Mouse (Mus musculus) urinary bladder, postnatal 4 days (tissue): ENCODE data around the gene Tmtc2.

Experiments used
- DNase-seq, 2 experiments: peaks; one replicate each; pipeline ENCODE4 v3.0.0; 2021 to 2022; ENCODE audit warnings: low spot score in 2 of 2

Gene Tmtc2

DNA sequence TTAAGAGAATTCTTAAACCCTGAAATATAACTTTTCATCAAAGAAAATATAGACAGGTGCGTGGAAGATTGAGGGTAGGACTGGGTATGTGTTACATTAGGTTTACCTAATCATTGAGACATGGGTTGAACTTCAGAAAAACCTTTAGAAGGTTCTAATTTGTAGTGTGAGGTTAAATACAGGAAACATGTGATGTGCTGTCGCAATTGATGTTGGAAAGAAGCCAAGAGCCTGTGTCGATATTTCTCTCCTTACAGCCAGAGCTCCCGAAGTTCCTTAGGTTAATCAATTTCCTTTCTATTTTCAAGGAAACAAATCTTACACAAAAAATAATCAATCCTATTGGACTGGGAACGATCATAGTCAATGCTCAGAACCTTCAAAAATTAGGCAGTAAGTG is 261.3 kb downstream of the Tmtc2 start:
- no peak for DNase-seq

DNA sequence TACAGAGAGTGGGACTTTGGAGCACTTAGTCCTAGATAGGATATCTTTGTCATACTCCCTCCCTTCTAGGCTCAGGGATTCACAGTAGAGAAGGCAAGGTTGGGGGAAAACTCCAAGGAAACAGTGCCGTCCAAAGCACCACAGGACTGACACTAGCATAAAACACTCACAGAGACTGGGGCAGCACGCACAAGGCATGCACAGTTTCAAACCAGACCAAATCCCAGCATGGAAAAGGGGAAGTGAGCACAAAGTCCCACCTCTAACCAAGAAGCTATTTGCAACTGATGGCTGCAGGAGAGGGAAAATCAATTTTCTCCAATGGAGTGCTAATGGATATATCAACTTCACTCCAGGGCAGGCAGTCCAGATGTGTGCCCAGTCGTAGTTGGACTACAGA is 276.7 kb downstream of the Tmtc2 start:
- DNase-seq, result no peak

DNA sequence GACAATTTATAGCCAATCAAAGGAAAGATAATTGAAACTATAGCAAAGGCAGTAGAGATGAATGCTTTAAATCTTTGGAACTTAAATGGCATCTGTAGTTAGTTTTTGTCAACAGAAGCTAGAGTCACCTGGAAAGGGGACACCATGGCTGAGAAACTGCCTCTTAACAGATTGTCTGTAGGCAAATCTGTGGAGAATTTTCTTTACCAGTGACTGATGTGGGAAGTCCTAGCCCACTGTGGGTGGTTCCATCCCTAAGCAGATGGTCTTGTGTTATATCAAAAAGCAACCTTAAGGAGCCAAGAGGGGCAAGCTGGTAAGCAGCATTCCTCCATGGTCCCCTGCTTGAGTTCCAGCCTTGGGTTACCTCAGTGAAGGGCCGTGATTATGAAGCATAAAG is 281.3 kb downstream of the Tmtc2 start:
- no peak for DNase-seq

DNA sequence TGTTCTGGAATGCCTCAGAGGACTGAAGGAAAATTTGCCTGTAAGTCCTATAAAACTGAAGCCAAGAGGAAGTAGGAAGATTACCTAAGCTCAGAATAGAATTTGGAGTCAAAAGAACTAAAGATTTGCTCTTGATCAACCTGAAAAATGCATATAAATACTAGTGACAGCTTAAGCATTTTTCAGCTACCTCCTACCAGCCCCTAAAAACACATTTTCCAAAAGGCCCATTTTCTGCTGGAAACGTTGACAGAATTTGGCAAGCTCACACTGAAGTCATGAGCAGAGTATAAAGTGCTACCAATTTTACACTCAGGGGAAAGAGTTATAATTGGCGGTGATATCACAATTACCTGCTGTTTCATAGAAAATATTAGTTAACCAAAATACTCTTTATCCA is 285.8 kb downstream of the Tmtc2 start:
- DNase-seq, result no peak

DNA sequence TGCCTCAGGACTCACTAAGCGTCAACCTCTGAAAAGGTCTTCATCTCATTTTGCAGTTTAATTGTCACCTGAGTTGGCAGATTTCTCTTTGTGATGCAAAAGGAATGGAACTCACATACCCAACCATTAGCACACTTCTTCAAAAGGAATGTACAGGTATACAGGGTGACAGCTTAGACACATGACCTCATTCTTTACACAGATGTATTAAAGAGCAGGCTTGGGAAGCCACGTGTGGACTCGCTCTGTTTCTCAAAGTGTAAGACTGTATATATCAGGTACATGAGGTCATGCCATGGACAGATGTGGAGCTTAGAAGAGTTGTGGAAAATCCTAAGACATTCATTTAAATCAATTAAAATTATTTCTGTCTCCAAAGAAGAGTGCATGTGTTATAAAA is 286.7 kb downstream of the Tmtc2 start:
- DNase-seq, result no peak

DNA sequence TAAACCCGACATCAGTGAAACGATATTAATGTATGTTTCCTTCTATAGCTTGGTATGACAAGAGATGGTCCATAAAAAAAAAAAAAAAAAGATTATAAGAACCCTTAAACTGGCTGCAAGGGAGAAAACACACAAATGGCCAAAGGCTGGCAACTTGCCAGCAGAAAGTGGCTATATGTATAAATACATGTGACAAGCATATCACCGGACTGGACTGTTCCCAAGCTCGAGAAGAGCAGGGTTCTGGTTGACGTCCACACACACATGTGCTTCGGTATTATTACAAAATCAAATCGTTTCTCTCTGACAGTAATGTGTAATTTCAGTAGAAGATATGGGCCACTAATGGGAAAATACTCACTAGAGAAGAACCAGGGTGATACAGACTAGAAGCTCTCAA is 287.2 kb downstream of the Tmtc2 start:
- DNase-seq, result no peak

DNA sequence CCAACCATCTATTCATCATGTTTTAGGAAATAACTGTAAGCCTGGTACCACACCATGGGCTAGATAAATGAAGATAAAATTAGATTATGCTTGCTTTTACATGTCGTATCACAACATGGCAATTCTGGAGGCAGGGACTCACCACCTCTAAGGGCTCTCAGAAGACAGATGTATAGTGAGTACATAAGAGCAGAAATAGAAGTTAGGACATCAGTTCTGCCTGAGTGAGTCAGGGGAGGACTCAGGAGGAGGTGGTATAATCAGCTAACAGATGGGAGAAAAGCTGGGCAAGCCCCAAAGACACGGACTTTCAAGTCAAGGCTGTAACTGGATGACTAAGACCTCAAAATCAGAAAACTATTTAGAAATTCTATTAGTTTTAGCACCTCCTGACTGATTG is 288.0 kb downstream of the Tmtc2 start:
- DNase-seq, result no peak

DNA sequence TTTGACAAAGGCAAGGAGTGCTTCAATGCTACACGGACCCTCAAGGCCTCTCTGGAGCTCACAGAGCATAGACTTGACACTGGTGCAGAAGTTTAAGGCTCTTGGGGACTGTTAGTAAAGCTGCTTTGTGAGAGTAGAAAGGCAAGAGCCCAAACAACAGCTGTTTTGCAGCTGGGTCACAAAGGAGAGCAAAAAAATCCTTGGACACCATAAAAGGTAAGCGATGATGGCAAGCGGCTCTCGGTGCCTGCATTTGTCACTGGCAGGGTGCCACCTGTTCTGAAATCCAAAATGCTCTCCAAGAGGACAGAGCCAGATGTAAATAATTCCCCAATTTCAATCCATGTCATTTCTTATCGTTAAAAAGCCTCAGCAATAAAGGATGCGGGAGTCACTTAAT is 290.1 kb downstream of the Tmtc2 start:
- DNase-seq, result peak; percentile 52 to 69

DNA sequence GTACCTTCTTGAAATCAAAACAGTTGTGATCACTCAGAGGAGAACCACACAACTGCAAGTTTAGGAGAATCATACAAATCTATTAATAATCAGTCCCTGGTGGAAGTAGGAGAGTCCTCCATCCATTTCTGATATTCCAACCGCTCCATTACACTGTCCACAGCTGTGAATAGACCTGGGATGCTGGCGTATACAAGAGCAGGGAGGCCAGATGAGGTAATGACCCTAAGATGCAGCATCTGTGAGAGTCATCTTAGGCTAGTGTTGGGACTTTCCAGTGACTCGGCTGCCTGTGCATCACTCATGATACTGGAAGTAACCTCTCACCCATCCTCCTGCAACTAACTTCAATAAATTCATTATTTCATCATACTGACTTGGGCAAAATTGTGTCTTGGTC is 293.3 kb downstream of the Tmtc2 start:
- DNase-seq, result no peak

DNA sequence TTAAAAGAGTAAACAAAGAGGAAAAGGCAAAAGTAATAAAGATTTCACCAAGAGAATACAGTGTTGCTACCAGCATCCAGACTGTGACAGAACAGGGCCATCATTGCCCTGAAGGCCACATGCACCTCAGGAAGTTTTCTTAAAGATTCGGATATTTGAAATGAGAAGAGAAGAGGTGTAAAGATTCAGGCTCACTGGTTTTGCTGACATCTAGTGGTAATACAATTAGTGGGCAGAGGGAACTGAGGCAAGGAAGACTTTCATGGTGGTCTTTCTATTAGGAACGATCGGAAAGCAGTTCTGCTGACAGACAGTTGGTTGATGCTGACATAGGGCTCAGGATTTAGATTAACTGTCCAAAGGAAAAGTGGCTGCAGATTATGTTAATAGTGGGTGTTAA is 314.2 kb downstream of the Tmtc2 start:
- no peak for DNase-seq

DNA sequence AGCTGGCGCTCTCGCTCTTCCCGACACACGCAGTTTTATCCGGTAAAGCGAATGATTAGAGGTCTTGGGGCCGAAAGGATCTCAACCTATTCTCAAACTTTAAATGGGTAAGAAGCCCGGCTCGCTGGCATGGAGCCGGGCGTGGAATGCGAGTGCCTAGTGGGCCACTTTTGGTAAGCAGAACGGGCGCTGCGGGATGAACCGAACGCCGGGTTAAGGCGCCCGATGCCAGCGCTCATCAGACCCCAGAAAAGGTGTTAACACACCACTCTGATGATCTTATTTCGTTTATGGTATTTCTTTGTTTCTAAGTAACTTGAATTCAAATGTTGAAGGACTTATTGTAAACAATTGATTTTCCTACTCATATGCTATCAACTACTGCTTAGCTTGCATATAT is 336.0 kb downstream of the Tmtc2 start:
- peak; percentile 50 to 84 for DNase-seq

DNA sequence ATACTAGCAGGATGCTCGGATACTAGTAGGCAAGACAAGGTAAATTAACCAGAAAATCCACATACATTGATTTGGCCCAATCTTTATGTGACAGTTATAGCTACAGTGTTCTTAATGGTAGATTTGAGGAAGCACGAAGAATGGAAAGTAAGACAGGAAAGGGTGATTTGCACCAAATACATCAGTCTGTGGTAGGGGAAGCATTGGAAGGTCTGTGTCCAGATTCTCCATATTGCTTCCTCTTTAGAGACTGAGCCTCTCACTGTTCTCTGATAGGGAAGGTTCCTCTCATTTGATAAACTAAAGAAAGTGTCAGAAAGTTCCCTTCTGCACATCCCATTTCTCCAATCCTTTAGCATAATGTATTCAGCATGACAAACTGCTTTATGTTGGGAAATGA is 341.4 kb downstream of the Tmtc2 start:
- DNase-seq, result no peak

DNA sequence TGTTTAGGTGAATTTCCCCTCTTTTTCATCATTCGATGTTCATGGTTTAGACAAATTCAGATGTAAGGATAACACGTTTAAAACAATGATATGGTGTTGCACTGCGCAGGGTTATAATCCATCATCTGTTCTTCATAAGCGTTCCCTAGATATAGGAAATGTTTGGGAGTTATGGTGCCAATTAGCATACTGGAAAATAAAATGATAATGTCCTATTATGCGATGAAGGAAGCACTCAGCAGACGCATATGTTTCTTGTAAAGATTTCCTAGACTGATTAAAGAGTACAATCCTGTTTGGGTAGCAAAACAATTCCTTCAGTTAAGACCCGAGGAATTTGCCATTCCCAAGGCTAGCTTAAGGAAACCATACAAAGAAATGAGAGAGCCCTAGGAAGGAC is 343.8 kb downstream of the Tmtc2 start:
- DNase-seq, result no peak

DNA sequence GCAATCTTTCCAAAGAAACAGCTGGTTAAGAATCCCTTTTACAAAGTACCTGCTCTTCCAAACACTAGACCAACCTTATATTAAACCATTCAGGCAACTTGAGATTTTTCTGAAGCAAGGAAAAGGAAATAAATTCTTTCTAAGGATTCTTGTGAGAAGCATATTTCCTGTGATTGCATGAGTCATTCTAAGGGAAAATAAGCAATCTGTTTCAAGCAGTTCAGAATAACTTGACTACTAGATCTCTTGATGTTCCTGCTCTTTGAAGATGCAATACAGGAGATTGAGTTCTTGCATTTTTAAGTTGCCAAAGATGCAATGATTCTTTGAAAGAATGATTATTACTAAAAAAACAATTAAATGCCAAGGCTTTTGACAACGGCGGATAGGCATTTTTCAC is 345.6 kb downstream of the Tmtc2 start:
- no peak for DNase-seq

DNA sequence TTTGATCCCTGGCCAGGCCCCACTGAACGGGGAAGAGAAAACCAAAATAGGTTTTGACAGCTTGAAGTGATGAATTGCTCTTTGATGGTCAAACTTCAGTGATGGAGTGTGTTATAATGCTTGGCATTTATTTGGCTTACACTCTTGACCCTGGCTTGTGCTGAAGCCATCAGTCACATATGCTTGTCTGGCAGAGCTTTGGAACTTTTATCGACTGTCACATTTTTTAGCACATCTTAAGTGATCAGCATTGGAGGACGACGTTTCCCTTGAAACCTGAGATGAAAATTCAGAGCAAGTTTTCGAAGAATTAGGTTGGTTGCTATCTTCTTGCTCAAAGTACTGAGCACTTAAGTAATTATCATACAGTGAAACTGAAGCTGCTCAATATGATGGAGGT is 346.6 kb downstream of the Tmtc2 start:
- DNase-seq, result no peak

DNA sequence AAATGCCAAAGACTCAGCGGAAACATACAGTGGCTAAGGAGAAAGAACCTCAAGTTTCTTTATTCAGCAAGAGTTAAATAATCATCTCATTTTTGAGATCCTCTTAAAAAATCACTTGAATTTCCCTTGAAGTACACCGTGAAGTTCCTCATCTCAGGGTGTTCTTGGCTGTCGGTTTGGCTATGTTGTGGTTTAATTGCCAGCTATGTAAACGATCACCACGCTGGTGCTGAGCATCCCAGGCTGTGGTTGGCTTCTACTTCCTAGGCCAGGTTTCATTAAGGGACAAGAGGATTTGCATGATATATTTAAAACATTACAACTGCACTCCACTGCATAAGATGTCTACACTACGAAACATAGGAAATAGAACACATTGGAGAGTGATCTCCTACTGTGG is 348.5 kb downstream of the Tmtc2 start:
- no peak for DNase-seq

DNA sequence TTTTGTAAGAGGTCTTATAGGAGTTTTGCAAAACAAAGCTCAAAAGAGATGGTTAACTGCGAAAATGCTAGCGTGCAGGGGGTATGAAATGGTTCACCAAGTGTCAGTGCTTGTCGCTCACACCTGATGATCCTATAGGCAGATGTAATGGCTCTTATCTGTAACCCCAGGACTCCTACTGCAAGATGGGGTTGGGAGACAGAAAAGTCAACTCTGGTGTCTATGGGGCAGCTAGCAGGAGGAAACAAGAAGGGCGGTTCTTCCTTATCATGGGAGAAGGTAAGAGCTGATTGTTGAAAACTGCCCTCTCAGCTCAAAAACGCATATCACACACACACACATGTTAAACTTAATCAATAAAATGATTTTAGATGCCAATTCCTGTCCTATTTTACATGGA is 351.3 kb downstream of the Tmtc2 start:
- DNase-seq, result no peak

DNA sequence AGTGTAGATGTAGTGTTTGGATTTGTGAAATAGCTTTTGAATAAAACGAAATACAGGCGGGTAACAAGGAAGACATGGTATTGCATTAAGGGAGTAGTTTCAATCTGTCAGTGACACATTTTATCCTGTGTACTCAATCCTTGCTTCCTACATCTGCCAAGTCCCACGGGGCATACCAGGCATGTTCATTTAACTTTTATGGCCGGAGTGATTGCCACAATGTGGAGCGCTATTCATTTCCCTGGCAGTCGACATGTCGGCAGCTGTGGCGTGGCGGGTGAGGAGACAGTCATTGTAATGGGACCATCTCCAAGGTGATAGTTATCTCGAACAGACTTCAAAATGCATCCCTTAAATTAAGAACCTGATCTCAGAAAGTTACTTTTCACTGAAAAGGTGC is 372.8 kb downstream of the Tmtc2 start:
- DNase-seq, result no peak

DNA sequence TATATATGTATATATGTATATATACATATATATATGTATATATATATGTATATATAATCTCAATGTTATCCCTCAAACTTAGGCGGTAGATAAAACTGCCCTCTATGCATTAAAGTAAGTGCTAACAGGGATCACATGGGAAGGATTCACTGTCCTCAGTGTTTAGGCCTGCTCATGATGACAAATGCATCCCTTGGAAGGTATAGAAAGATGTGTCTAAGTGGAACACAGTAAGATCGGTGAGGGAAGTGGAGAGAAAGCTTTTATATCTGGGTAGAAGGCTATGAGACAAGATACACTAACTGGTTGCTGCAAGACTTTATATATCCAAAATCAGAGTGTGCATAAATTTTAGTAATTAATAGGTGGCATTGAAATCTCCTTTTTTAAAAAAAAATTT is 373.6 kb downstream of the Tmtc2 start:
- DNase-seq, result no peak

DNA sequence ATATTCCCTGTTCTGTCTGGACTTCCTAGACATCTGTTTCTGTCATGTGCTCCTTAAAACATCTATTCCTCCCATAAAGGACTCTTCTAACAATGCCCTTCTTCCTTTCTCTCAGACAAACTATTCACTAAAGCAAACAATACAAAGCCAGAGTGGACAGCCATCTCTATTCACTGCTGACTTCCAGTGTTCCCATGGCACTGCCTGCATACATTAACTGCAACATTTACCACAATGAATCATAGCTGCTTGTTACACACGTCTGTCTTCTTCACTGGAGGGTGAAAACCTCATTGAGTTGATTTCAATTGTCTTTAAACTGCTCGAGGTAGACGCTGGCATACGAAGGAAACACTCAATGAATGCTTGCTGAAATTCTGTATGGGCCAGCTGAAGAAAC is 374.2 kb downstream of the Tmtc2 start:
- DNase-seq, result no peak

DNA sequence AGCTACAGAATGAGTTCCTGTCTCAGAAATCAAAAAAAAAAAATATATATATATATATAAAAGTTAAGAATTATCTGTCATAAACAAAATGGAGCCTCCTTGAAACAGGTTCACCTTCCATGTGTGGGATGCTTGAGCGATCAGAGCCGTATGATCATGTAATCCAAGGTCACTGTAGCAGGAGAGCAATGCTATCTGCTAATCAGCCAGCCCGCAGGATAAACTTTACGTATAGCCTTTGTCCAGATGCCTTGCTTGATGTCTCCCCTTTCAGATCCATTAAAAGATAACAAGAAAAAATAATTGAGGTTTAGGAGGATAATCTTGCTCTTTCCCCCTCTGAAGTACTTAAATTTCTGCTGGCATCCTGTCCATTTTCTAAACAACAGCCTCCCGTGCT is 374.7 kb downstream of the Tmtc2 start:
- DNase-seq, result no peak

DNA sequence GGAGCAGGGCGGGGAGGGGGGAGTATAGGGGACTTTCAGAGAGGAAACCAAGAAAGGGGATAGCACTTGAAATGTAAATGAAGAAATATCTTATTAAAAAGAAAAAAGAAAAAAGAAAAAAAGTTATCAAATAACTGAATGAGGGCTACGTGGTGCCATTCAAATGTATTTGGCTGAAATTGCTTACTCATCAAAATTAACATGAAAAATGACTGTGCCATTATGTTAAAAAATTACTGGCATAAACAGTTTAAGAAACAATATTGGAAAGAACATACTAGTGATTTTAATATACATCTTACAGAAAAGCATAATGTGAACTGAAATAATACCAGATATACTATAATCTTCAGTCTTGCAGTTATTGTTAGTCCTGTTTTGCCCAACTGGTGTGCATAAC is 378.9 kb downstream of the Tmtc2 start:
- DNase-seq, result no peak

DNA sequence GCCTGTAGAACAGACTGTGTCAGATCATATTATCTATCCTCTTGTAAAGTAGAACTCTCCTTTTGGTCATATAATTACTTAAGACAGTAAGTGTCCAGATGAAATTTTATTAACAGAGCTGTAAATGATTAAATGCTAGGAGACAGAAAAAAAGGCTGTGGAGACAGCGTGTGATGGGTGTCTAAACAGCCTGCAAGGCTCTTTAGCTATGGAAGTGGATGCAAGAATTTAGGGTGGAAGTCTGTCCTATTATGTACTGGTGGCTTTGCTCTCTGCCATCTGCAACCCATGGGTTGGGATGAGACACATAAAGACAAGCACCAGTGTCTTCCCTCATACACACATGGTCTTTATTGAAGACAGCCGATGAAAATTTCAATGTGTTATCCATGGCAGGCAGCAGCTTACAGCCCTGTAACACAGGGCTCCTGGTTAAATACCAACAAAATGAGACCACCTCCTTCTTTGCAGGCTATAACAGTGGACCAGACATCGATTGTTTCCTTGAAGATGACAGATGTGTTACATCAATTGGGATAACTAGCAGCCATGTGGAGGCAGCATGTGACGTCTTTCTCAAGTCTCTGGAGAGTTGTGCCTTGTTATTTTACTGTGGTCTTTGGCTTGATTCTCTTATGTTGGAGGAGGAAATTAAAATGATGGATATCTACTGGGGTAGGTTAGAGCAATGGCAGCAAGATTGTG is 380.3 kb downstream of the Tmtc2 start:
- no peak for DNase-seq

DNA sequence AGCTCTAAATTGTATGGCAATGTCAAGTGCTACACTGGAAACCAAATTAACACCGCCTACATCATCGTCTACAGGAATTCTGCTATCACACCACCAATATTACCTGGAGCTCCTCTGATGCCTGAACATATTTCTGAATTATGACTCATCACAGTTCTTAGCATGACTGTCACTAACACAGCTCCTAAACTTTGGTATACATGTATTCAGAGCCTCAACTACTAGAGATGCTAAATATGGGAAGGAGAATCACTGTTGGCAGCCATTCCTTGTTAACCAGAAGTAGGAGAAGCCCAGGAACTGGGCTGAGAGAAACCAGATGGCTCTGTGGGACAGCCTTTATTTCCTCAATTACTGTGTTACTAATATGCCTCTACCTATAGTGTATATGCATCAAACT is 382.2 kb downstream of the Tmtc2 start:
- no peak for DNase-seq

DNA sequence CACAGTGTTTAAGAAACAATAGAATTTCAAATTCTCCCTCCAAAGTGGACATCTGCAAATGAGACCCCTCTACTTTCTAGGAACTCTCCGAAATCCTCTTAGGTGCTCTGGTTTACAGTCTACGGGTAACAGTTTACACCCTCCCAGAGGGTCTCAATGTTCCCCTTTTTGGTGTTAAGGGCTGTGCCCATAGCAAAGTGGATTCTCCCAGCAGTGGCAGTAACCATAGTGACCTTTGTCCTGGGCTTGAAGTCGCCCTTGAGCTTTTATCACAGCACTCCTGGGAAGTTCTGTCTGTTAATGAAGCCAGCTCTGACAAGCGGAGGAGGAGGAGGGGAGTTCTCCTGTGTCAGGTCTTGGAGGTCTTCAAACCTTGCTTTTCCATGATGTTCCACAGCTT is 384.5 kb downstream of the Tmtc2 start:
- DNase-seq, result no peak
